Mouse (Mus musculus) hindbrain, embryonic 13.5 days (tissue): ENCODE measurements at regions not wholly inside any gene's neighbourhood (a gene's known extent, or its start where the extent isn't known, plus 50 kb on each side); places are given as distances from the start of the nearest gene placed in this dataset.

Experiments used
- ATAC-seq: fragments of 200-750 bp; cut with Nextera tagmentation; 2 replicates; pipeline ENCODE4 v1.8.0; 2017; ENCODE audit warnings: moderate TSS enrichment; ENCODE audit not compliant: low FRiP score
- H3K27ac ChIP-seq: fragments of 300-500 bp; sonication (generic); 2 replicates; pipeline ENCODE4 v1.5.1; 2015; ENCODE audit warnings: inconsistent platforms, mild to moderate bottlenecking, moderate library complexity
- H3K27me3 ChIP-seq: fragments of 300-500 bp; sonication (generic); 2 replicates; pipeline ENCODE4 v1.6.1; 2015; ENCODE audit warnings: mild to moderate bottlenecking, inconsistent platforms
- H3K36me3 ChIP-seq: fragments of 300-500 bp; sonication (generic); 2 replicates; pipeline ENCODE4 v1.6.1; 2015; ENCODE audit warnings: mild to moderate bottlenecking, inconsistent platforms
- H3K4me1 ChIP-seq: fragments of 300-500 bp; sonication (generic); replicated peaks from 2 replicates; pipeline ENCODE4 v1.6.1; 2015; ENCODE audit warnings: inconsistent platforms
- H3K4me2 ChIP-seq: fragments of 300-500 bp; sonication (generic); 2 replicates; pipeline ENCODE4 v1.6.1; 2015; ENCODE audit warnings: inconsistent platforms, mild to moderate bottlenecking, moderate library complexity
- H3K4me3 ChIP-seq: fragments of 300-500 bp; sonication (generic); 2 replicates; pipeline ENCODE4 v1.5.1; 2015; ENCODE audit warnings: mild to moderate bottlenecking, inconsistent platforms
- H3K9ac ChIP-seq: fragments of 300-500 bp; sonication (generic); 2 replicates; pipeline ENCODE4 v1.6.1; 2015; ENCODE audit warnings: mild to moderate bottlenecking, inconsistent platforms
- H3K9me3 ChIP-seq: fragments of 300-500 bp; sonication (generic); 2 replicates; pipeline ENCODE4 v1.6.1; 2016; ENCODE audit warnings: inconsistent platforms
- WGBS: fragments of 180-500 bp; shearing (Covaris S2); methylation state at CpG from one replicate; pipeline ENCODE4 v1.1.7; 2015; 5-methylcytosine and 5-hydroxymethylcytosine counted together

- H3K4me2 ChIP-seq, result peak overlapping the region; percentile 16; the same call in 1 of the 2 replicates
- peaks cover 90% of the 10 kb centered on the region for H3K27me3 ChIP-seq
- 0 out of 2 replicates have a peak, but pooled peaks have one; percentile 14 for ATAC-seq
- no peaks in the 10 kb centered on the region for H3K9me3 ChIP-seq
- peak overlapping the region; percentile 35; the same call in 1 of the 2 replicates for H3K27ac ChIP-seq
- 2% methylated on average over 19 of the region's 19 CpGs for WGBS
- H3K36me3 ChIP-seq, result no peaks in the 10 kb centered on the region
- H3K9ac ChIP-seq, result no peak overlapping the region
- peaks cover 53% of the 10 kb centered on the region for H3K4me1 ChIP-seq
- H3K4me3 ChIP-seq, result no peak overlapping the region
Observed at GRCm38 (mm10) chr5:37895441-37896336, 71.3 kb upstream of the Msx1 start.

- Histone ChIP-seq H3K4me1 (peaks cover 53% of the 10 kb centered on the region), H3K36me3 (no peaks in the 10 kb centered on the region), H3K9ac (peak overlapping the region; percentile 58), H3K9me3 (no peaks in the 10 kb centered on the region), H3K27me3 (peaks cover 90% of the 10 kb centered on the region), H3K27ac (0 out of 2 replicates have a peak overlapping the region, but pooled peaks have one; percentile 12), H3K4me3 (peak overlapping the region; percentile 25), H3K4me2 (peak overlapping the region; percentile 55)
- WGBS, result 5% methylated on average over 36 of the region's 36 CpGs
- ATAC-seq, result 0 out of 2 replicates have a peak, but pooled peaks have one; percentile 25
Observed at GRCm38 (mm10) chr5:37893639-37894550, 69.5 kb upstream of the Msx1 start.

GRCm38 (mm10) chr5:37890641-37891040 lies 66.3 kb upstream of the Msx1 start:
- WGBS, result 65% methylated on average over 11 of the region's 11 CpGs
- Histone ChIP-seq H3K4me3 (no peak overlapping the region), H3K36me3 (no peaks in the 10 kb centered on the region), H3K27me3 (peaks cover 90% of the 10 kb centered on the region), H3K4me1 (peaks cover 24% of the 10 kb centered on the region), H3K9me3 (no peaks in the 10 kb centered on the region), H3K27ac (no peak overlapping the region), H3K9ac (no peak overlapping the region), H3K4me2 (no peak overlapping the region)
- ATAC-seq, result no peak

- Histone ChIP-seq H3K27me3 (peaks cover 5% of the 10 kb centered on the region; the same call in 1 of the 2 replicates), H3K9me3 (no peaks in the 10 kb centered on the region), H3K27ac (0 out of 2 replicates have a peak overlapping the region, but pooled peaks have one; percentile 18), H3K4me1 (peaks cover 16% of the 10 kb centered on the region), H3K4me3 (no peak overlapping the region), H3K36me3 (no peaks in the 10 kb centered on the region), H3K4me2 (no peak overlapping the region), H3K9ac (no peak overlapping the region)
- 58% methylated on average over 2 of the region's 2 CpGs for WGBS
- ATAC-seq, result peak; percentile 43; the same call in 1 of the 2 replicates
Observed at GRCm38 (mm10) chr5:37879668-37880380, 55.4 kb upstream of the Msx1 start.

GRCm38 (mm10) chr5:37876240-37876639 lies 51.9 kb upstream of the Msx1 start:
- H3K4me1 ChIP-seq, result peaks cover 20% of the 10 kb centered on the region
- WGBS, result 75% methylated on average over 4 of the region's 4 CpGs
- no peak overlapping the region for H3K4me3 ChIP-seq
- no peak overlapping the region for H3K9ac ChIP-seq
- H3K27ac ChIP-seq, result no peak overlapping the region
- H3K27me3 ChIP-seq, result peaks cover 9% of the 10 kb centered on the region
- ATAC-seq, result no peak
- H3K4me2 ChIP-seq, result no peak overlapping the region
- H3K36me3 ChIP-seq, result no peaks in the 10 kb centered on the region
- no peaks in the 10 kb centered on the region for H3K9me3 ChIP-seq

- H3K36me3 ChIP-seq, result no peaks in the 10 kb centered on the region
- H3K4me3 ChIP-seq, result no peak overlapping the region
- H3K4me1 ChIP-seq, result peaks cover 19% of the 10 kb centered on the region
- no peak overlapping the region for H3K27ac ChIP-seq
- H3K9me3 ChIP-seq, result no peaks in the 10 kb centered on the region
- 86% methylated on average over 13 of the region's 13 CpGs for WGBS
- H3K27me3 ChIP-seq, result peaks cover 12% of the 10 kb centered on the region
- no peak overlapping the region for H3K4me2 ChIP-seq
- ATAC-seq, result no peak
- no peak overlapping the region for H3K9ac ChIP-seq
Observed at GRCm38 (mm10) chr5:37875452-37875851, 51.1 kb upstream of the Msx1 start.

- no peak overlapping the region for H3K4me2 ChIP-seq
- no peaks in the 10 kb centered on the region for H3K36me3 ChIP-seq
- peaks cover 13% of the 10 kb centered on the region for H3K4me1 ChIP-seq
- no peak overlapping the region for H3K9ac ChIP-seq
- WGBS, result 54% methylated on average over 6 of the region's 6 CpGs
- ATAC-seq, result peak; percentile 61
- H3K9me3 ChIP-seq, result no peaks in the 10 kb centered on the region
- H3K27me3 ChIP-seq, result peaks cover 12% of the 10 kb centered on the region
- H3K4me3 ChIP-seq, result no peak overlapping the region
- no peak overlapping the region for H3K27ac ChIP-seq
Observed at GRCm38 (mm10) chr5:37874784-37875281, 50.5 kb upstream of the Msx1 start.
